Mouse (Mus musculus): Measurements from ENCODE around the gene Ddah2.

DNA sequence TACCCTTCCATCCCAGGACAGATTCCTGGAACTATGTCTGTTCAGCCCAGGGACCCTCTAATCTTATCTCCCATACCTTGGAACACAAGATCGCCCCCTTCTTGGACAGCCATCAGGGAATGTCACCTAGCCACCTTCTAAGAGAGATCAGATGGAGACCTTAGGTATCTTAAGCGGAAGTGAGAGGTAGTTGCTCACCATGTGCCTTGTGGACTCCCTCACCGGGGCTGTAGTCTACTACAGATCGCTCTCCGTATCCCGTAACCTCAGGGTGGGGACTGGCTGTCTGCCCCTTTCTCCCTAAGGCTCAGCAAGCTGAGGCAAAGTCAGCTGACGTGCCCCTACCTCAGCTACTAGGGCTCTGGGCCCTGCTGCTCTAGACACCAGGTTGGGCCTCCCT is 45.2 kb downstream of the Ddah2 start:
- TF ChIP-seq CTCF (IDR thresholded peaks at IDR 0.05; ENCODE audit: extremely low read depth, insufficient read depth, insufficient read length, insufficient replicate concordance) (no peak), POLR2A (IDR thresholded peaks at IDR 0.05; ENCODE audit: low read depth, low read length) (no peak)

All from spleen, adult 2 months (tissue).